Mouse (Mus musculus) activated CD4-positive, CD25-positive, alpha-beta regulatory T cell, adult 4 months (primary cell): ENCODE results near the gene Fam222b. TPM values are rescaled to one million over a fixed set of nuclear protein-coding genes. Genes with fewer than 3 reads are reported as not detected.
A peak's percentile ranks its signal among the peaks of the same experiment; 100 is the strongest.
"Not testable (repeated sequence)": the region's sequence is repeated elsewhere in the genome, so short reads cannot be mapped to it uniquely, and the experiment has no call there.

Source experiments
- ATAC-seq: one replicate; pipeline ENCODE4 v1.8.0; 2017
- polyA plus RNA-seq, 2 experiments: library from polyadenylated mRNA; unstranded; fragments of 100-300 nt; shearing (Covaris generic); gene quantifications; one replicate each; pipeline ENCODE4 v1.2.1; 2017

Fam222b gene
- polyA plus RNA-seq, 2 experiments from 2014 or later, result 12.0 to 15.8 TPM

DNA sequence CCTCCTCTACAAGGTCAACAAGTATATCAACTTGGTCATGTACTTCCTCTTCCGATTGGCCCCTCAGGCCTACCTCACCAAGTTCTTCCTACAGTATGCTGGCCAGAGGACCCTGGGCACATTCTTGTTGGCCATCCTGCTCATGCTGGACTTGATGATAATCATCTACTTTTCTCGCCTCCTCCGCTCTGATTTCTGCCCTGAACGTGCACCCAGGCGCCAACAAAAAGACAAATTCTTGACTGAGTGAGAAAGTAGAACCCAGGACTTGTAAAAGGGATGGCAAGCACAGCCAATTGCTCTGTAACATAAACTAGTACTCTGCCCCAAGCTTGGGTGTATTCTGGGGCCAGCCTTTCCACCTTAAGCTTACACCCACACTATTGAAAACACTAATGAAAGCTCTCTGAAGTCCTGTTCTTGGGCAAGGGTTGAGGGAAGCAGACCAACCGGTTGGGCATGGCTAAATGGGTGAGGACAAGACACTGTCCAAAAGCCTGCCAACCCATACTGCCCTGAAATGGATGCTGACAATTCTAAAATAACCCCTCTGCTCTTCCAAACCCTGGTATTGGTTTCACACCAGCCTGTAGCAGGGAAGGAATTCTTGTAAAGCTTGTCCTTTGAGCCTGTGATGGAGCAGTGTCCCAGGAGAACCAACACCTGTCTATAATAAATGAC lies 85.8 kb downstream of the Fam222b start:
- no peak for ATAC-seq

DNA sequence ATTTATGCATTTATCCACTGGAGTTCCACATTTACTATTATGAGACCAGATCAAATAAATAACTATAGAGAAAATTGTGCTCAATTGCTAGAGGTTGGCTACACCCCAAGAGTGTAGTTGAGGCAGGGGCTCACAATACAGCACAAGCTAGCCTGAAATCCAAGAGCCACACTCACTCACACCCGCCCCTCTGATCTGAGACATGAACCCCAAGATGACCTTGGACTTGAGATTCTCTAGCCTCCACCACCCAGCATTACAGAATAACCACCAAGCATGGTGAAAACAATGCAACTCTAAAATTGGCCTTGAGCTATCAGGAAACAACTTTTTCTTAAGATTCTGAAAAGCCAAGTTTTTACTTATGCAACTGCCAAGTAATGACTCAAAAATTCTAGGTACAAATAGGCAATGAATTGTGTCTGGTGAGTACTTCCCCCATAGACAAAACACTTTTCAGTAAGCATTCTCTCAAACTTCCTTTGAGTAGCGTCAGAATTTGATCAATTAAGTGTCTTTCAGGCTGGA lies 87.4 kb downstream of the Fam222b start:
- no peak for ATAC-seq

DNA sequence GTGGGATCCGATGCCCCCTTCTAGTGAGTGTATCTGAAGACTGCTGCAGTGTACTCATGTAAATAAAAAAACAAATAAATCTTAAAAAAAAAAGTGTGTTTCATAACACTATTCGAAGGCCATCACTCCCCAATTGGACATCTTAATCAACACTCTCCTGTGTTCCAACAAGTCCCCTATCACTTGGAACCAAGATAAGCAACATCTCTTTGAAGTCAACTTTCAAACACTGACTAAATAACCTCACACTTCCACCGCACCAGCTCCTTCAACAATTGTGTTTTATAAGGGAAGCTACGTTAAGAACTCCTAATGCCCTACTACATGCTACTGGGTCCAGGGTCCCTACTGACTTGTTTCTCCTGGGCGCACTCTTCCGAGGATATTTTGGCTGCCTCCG lies 88.0 kb downstream of the Fam222b start:
- ATAC-seq, result no peak

DNA sequence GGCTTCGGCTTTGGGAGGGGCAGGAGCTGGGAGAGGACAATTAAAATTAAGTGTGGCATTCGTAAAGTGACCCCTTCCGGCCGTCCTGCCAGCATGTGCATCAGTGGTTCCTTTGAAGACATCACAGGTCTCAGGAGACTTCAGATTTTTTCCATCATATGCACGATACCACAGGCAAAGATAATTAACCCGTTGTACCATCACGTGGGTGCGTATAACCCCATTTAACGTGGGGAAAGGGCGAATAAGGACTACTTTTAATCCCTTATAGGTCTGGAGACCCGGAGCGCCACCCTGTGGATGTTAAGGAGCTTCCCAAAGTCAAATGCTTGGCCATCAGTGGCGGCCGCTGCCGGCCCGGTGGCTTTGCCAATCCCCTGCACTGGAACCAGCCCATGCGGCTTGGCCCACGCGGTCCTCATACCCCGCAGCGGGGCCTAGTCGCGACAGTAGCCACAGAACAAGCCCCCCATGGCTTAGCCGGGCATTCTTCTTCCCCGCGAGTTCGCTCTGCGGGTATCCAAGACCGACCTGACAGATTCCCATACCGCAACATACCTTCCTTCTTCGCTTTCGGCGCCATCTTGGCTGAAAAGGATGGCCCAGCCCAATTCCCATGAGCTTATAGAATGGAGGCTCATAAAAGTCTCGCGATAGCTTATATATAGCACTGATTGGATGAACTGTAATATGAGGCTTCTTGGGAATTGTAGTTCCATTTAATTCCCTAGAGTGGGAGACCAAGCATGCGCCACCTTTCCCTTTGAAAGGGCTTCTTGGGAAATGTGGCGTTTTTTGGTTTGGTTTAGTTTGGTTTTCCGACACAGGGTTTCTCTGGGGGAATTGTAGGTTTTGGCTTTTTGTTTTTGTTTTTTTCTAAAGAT lies 88.7 kb downstream of the Fam222b start, which contains the start of gene Rpl23a:
TSS of gene Rpl23a (minus strand) at position 624 of the 884 bp plus-strand sequence.
- peak; percentile 90 for ATAC-seq

DNA sequence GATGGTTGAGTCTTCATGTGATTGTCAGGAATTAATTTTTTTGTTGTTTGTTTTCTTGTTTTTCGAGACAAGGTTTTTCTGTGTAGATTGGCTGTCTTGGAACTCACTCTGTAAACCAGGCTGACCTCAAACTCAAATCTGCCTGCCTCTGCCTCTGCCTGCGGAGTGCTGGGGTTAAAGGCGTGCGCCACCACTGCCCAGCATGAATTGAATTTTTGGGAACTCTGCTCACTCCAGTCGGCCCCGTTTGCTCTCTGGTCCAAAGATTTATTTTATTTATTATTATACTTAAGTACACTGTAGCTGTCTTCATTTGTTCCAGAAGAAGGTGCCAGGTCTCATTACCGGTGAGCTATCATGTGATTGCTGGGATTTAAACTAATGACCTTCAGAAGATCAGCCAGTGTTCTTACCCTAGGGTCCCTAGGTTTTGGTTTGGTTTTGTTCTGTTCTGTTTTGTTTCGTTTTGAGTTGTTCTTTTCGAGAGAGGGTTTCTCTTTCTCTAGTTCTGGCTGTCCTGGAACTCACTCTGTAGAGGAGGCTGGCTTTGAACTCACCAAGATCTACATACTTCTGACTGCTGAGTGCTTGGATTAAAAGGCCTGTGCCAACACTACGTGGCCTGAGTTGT lies 89.5 kb downstream of the Fam222b start:
- no peak for ATAC-seq

DNA sequence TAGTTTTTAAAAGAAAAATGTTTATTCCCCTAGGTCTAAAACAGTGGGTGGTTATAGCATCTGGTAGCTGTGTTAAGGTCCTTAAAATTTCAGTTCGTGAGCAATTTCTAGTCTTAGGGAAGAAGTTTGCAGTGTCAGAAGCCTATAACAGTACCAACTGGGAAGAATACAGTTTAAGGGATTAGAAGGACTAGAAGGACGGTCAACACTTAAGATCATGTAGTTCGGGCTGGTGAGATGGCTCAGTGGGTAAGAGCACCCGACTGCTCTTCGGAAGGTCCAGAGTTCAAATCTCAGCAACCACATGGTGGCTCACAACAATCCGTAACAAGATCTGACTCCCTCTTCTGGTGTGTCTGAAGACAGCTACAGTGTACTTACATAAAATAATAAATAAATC lies 90.2 kb downstream of the Fam222b start:
- not testable (repeated sequence) for ATAC-seq

DNA sequence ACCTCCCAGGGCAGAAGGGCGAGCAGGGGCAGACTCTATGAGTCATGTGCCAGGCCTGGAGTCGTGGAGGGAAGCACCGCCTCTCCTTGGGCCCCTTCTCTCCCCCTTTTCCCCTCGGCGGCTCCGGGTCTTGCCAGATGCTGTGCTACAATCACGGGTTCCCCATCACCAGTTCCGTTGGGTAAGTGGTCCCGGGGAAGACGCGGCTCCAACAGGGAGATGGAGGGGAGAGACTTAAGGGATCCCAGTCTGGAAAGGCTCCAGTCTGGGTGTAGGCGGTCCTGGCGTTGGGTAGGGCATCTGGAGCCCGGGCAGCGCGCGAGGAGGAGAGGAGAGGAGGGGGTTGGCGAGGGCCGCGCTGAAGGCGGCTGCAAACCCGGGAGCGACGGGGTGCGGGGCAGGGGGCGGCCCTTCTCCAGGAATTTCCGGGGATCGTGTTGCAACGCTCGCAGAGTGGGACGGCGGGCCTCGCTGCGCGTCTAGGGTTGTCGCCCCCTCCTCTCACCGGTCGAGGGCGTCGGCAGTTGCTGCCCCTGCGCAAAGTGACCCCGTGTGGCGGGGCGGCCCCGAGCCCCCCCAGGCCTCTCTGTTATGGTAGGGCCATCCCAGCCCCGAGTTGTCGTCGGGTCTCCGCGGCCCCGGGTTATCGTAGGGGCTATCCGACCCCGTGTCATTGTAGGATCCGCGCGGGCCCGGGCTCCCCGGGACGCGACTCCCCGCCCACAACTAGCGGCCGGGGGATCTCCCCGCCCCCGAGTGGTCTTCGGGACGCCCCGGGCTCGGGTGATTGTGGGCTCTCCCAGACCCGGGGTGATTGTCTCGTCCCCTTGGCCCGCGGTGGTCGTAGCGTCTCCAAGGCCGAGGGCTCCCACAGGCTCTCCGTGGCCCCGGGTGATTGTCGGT lies 94.1 kb downstream of the Fam222b start, which contains the start of gene Rab34:
TSS of gene Rab34 (plus strand) at position 100 of the 903 bp plus-strand sequence.
- no peak for ATAC-seq

DNA sequence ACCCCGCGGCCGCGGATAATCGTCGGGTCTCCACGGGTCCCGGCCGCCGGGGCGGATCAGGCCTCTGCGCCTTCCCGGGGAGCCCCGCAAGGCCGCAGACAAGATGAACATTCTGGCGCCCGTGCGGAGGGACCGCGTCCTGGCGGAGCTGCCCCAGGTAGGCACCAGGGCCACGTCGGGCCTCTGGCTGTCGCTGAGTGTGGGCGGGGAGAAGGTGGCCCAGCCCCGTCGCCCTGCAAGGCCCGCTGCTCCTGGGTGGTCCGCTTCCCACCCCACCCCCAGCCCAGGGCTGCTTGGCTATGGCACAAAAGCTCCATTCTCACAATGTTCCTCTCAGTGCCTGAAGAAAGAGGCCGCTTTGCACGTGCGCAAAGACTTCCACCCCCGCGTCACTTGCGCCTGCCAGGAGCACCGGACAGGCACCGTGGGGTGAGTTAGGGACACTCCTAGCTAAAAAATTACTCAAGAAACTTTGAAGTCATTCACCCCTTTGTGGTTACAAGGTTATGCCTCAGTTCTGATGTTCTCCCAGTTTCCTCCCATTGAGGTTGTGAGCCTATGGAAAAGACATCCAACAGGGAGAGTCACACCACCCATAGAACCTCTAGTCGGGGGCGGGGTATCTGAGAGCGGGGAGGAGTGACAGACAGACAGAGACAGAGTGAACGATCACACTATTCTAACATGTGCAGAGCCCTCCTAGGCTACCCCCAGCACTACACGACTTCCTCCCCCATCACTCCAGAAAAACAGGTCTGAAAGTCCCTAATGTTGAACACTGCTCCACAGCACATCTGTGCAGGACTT lies 95.0 kb downstream of the Fam222b start:
- no peak for ATAC-seq

DNA sequence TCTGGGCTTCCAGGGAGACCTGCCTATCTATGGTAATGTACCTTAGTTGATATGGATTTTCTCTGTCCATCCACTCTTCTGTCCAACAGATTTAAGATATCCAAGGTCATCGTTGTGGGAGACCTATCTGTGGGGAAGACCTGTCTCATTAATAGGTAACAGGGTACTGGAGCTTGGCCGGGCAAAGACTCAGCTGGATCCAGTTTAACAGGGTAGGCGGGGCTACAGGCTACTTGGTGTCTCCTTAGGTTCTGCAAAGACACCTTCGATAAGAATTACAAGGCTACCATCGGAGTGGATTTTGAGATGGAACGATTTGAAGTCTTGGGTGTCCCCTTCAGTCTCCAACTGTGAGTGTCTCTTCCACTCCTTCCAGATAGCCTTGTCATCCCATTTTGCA lies 95.6 kb downstream of the Fam222b start:
- ATAC-seq, result no peak

DNA sequence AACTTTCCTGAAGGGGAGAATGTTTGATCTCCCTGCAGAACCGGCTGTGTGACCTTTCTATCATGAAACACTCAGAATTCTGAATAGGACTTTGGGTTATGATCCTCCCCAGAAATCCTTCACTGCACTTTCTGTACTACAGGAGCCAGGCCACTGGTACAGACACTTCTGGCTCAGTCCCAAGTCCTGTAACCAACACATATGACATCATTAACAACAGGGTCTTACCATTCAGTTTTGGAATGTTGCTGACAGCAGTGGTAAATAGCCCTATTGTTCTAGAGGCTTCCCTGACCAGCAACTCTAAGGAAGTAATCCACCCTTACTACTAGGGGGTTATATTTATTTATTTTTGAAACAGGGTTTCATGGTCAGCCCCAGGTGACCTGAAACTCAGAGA lies 98.7 kb downstream of the Fam222b start, which contains the start of gene Proca1:
TSS of gene Proca1 (plus strand) at position 280 of the 400 bp plus-strand sequence.
- ATAC-seq, result no peak

DNA sequence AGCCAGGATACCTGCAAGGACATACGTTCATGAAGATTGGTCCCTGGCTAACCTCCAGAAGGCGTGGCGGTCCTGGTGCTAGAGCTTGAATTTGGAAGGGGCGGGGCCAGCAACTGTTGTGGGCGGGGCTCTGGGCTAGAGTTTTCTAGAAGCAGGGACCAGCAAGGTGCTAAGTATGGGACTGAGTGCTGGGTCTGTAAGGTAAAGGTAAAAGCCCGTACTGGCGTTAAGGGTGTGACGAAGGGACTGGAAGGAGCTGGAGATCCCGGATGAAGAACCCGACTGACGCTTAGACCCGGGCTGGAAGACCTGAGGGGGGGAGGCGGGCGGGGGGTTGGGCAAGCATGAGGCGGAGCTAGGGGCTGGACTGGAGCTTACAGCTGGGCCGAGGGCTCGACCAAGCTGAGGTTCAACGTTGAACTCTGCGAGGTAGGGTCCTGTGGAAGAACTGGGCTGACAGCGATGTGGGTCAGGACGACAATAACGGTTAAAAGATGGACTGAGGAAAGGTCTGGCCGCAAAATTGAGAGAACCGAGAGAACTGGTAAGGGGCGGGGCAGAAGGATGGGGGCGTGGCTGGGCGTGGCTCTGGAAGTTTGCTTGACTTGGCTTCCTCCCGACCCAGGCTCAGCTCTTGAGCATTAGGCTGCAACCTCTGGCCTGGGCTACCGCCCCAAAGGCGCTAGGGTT lies 100.1 kb downstream of the Fam222b start:
- ATAC-seq, result no peak

DNA sequence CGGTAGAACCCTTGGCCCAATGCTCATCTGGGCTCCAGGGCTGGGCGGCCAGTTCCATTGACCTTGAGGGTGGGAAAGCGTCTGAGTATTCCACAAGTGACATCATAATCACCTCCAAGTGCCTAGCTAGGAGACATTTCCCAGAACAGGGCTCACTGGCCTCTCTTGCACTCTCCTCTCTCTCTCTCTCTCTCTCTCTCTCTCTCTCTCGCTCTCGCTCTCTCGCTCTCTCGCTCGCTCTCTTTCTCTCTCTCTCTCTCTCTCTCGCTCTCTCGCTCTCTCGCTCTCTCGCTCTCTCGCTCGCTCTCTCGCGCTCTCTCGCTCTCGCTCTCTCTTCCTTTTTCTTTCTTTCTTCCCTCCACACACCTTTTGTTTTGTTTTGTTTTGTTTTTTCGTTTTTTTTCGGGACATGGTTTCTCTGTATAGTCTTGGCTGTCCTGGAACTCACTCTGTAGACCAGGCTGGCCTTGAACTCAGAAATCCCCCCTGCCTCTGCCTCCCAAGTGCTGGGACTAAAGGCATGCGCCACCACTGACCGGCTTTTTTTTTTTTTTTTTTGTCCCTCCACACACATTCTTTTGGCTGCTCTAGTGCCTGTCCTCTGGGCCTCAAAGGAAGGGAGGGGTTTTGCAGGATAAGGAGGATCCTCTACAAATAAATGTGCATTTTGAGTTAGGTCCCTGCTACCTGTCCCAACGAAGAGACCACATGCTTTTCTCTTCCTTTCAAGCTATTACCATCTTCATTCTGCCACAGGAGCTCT lies 100.8 kb downstream of the Fam222b start:
- ATAC-seq, result no peak

DNA sequence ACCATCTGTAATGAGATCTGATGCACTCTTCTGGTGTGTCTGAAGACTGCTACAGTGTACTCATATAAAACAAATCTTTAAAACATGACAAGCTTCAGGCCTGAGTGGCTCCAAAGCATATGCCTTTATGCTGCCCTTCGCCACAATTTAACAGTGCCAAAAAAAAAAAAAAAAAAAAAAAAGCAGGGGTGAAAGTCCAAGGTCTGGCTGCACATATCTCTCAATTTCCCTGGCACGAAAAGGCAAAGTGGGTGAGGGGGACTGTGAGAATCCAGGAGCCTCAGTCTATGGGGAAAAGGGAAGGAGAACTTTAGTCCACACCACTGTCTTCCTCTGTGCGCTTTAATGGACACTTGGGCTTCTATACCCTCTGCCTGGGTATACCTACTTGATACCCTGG lies 107.9 kb downstream of the Fam222b start:
- no peak for ATAC-seq

DNA sequence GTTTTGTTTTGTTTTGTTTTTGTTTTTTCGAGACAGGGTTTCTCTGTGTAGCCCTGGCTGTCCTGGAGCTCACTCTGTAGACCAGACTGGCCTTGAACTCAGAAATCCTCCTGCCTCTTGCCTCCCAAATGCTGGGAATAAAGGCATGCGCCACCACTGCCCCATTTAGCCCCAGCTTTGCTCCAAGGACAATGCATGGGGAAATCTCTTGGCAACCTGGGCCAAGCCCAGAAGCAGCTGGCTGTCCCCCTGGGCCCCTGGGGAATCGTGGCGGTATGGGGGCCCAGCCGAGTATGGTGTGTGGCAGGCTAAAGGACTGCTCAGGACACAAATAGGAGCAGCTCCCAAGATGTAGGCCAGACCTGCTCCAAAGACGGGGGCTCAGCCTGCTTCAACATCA lies 109.8 kb downstream of the Fam222b start:
- no peak for ATAC-seq

DNA sequence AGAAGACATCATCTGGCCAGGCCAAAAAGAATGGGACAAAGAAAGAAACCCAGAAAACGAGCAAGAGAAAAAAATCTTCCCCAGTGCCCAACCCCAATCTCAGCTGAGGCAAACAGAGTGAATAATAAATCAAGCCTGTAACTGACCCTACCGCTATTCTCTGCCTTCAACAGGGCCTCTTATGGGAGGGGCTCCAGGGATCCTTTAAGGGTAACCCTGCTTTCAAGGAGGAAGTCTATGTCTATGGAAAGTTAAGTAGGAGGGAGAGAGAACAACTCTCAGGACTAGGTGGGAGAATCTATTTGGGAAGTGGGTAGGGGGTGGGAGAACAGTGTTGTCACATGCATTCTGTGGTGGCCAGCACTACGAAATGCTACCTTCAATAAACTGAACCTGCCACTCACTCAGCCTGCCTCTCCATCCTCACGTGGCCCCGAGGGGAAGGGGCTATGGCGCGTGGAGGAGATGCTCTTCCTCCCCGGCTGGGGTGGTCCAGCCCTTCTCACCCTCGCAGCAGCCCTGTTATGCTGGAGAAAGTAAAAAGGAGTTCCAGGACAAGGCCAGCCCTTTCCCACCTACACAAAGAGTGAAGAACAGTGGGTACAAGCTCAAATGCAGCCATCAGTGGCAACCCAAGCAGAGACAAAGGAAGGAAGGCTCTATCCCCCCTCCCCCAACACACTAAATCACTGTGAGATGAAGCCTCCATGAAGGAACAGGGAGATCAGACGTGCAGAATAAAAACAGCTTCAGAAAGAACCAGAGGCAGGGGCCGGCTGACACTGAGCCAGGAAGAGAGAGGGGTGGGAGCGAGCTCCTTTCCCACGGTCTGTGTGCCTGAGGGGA lies 111.1 kb downstream of the Fam222b start:
- no peak for ATAC-seq
